Mouse (Mus musculus): Measurements from ENCODE around the gene Efcab12.

The Efcab12 gene

DNA sequence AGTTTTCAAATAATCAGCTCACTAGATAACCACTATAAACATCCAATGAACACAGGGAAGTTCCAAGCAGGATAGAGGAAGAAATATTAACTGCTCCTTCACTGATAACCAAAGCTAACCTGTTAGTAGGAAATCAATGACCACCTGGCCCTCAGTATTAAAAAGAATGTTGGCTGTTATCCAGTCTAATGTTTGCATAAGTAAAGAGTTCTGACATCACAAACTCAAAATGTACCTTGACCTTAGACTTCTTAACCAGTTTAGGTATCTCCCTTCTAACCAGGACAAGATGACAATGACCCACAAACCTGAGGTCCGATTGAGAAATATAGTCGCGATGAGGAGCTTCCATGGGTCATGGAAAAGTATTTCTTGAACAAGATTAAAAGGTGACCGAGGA is 6.8 kb upstream of the Efcab12 start:
- no peak for ATAC-seq (ENCODE audit: low TSS enrichment)

DNA sequence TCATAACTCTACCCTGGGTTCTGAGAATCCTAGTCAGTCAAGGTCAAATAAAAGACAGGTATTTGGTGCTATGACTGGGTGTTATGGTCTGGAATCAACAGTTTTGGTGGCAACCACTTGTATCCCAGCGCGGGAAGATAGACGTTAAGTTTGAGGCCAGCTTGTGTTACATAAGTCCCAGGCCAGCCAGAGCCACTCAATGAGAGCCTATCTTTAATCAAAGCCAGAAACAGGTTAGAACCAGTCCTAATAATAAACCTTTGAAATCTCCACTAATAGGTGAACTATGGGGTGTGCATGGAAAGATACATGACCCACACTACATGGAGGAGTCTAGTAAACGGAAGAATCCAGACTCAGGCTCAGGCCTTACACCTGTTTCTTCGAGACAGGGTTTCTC is 533 bp upstream of the Efcab12 start:
- ATAC-seq (ENCODE audit: low TSS enrichment), result peak; percentile 2; the same call in 1 of the 2 replicates

DNA sequence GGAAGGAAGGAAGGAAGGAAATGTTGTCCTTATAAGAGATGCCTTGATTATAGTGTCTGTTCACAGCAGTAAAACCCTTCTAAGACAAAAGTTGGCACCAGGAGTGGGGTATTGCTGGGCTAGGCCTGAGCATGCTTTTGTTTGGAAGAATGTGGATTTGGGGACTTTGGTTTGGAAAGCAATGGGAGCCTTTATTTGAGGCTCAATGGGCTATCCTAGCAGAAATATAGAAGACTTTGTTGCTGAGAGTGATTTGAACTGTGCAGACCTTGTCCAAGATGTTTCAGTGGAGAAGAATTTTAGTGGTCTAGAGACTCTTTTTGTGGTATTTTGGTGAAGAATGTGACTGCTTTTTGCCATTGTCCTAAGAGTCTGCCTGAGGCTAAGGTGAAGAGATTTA is 4.4 kb downstream of the Efcab12 start:
- ATAC-seq (ENCODE audit: low TSS enrichment), result no peak

DNA sequence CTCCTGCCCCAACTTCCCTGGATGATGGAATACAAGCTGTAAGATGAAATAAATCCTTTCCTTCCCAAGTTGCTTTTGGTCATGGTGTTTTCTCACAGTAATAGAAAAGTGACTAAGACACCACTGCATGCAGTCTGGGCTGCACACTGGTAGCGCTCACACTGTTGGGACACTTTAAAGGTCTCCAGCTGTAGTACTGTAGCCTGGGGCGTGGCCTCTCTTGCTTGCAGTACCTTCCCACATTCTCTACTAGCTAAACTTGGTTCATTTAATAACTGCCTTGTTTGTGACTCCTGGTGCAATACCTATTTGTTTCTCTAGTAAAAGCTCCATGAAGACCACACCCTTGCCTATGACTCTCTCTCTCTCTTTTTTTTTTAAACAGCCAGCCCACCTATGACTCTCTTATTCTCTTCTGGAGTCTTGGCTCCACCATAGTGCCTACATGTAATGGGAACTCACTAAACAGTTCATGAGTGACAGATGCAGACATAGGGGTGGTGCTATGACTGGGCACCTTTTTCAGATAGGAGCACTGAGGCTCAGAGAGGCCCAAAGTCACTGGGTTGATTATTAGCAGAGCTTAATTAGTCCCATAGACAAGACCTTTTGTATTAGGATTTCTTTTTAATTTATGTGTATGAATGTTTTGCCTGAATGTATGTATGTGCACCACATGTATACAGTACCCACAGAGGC is 5.9 kb downstream of the Efcab12 start:
- ATAC-seq (ENCODE audit: low TSS enrichment), result no peak

DNA sequence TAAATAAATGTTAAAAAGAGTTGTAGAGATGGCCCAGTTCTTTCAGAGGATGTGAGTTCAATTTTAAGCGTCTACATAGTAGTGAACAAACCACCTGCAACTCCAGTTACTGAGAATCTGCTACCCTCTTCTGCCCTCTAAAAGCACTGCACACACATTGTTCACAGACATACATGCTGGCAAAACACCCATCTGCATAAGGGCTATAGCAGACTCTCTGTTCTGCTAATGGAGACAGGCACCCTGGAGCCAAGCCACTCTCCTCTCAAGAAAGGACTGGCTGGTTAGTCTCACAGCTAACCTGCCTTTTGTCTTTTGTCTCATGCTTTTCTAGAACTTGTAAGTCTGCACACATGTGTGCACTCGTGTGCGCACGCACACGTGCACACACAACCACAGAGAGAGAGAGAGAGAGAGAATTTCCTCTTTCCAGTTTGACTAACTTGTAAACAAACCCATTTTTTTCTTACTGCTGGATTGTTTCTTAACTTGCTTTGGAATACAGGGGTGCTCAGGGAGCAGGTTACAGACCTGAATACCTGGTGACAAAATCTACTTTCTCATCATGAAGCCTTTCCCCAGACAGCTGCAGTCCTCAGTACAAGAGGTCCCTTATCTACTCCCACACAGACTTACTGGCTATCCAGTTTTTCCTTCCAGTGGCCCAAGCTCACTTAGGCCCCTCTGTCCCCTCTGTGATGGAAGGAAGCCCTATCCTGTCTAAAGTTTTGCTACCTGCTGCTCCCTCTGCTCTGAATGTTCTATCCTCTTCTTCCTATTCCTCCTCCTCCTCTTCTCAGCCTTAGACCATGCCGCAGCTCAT is 7.2 kb downstream of the Efcab12 start:
- no peak for ATAC-seq (ENCODE audit: low TSS enrichment)

DNA sequence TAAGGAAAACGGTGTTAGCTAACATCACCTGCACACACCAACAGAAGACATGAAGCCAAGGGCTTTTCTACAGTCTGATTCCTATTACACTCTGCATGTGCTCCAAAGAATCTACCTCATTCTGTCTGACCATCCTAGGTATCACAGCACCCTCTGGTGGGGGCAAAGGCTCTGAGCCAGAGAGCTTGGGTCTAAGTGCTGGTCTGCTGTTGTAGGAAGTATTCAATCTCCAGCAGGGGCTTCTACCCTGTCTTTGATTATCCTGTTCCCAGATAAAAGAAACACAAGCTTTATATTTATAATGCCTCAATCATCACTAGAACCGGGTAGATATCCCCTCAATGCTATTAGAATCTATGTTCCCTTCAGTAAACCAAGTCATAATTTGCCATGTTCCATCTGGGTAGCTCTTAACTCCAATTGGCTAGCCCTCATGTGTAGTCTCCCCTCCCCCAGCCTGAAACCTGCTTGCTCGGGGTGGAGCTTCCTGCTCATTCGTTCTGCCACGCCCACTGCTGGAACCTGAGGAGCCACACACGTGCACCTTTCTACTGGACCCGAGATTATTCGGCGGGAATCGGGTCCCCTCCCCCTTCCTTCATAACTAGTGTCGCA is 14.3 kb downstream of the Efcab12 start:
- peak; percentile 65; the same call in 1 of the 2 replicates for ATAC-seq (ENCODE audit: low TSS enrichment)

DNA sequence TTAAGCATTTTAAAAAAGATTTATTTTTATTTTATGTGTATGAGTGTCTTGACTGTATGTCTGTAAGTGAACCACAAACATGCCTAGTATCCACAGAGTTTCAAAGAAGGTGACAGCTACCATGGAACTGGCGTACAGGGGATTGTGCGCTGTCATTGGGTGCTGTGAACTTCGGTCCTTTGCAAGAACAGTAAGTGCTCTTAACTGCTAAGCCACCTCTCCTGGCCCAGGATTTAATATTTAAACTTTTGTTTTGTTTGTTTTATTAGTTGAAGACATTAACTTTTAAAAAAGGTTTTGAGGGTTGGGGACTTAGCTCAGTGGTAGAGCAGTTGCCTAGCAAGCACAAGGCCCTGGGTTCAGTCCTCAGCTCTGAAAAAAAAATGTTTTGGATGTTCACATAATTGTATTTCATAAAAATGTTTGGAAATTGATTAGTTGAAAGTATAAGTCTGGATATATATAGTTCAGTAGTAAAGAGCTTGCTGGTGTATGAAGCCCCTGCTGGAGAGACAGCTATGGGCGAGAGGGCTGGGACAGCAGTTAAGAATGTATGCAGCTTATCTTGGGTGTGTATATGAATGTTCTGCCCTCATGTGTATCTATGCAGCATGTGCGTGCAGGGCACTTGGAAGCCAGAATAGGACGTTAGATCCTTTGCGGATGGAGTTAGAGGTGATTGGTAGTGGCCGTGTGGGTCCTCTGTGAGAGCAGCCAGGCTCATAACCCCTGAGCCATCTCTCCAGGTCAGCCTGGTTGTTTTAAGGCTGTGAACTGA is 16.8 kb downstream of the Efcab12 start:
- ATAC-seq (ENCODE audit: low TSS enrichment), result no peak

DNA sequence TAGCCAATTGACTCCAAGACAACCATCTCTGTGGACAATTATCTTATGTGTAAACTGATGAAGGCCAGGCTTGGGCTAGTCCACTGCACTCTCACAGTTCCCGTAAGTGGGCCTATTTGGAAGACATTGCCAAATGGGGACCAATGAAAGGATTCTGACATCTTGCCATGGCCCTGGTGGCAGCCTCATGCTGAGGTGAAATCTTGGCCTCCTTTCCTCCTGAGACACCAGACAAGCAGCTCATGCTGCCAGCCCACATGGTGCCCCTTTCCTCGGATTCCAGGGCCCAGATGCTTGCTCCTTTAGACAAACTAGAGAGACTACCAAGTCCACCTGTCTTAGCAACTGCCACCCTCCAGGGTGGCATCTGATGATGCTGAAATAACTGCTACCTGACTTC is 20.1 kb downstream of the Efcab12 start:
- ATAC-seq (ENCODE audit: low TSS enrichment), result no peak

DNA sequence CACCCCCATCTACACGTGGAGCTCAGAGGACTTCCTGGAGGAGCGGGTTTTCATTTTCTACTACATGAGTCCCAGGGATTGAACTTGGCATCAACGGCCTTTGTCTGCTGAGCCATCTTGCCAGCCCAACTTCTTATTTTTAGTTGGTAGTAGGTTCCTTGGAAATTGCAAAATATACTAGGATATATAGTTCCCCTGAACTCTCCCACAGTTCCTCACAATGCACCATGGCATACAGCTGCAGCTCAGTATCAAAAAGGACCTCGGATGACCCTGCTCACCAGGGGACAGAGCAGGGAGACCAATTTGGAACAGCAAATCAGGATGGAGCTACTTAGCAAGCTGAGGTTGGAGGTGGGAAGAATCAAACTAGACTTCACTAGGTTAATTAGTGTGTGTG is 23.2 kb downstream of the Efcab12 start:
- ATAC-seq (ENCODE audit: low TSS enrichment), result no peak

DNA sequence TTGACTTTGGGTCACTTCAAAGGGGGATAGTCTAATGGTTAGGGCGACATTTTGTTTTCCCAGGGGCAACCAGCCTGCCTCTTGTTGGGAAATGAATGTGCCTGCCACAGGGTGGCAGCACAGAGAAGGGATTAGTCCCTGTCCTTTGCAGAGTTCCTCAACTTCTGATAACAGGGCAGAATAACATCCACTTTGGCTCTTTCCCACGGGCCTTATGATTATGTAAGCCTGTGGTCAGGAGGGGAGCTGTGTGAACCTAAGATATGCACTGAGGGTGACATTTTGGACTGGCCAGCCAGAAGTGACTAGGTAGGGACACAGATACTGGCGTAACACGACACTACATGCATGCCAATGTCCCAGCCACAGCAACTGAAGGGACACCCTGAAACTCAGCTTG is 24.1 kb downstream of the Efcab12 start:
- ATAC-seq (ENCODE audit: low TSS enrichment), result peak; percentile 82

DNA sequence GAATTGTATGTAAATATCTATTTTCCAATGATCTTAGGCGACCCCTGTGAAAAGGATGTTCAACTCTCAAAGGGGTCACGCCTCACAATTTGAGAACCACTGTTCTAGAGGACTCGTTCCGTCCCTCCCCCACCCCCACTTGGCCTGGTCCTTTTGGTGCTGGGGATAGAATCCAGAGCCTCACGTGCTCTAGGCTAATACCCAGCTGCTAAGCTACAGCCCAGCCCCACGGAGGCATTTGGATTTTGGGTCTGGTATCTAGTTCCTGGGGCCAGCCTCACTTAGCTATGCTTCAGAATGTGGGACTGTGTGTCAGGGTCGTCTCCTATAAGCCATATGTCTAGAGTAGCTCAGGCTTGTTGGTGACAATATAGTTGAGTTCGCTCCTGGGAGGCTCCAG is 26.6 kb downstream of the Efcab12 start:
- no peak for ATAC-seq (ENCODE audit: low TSS enrichment)

DNA sequence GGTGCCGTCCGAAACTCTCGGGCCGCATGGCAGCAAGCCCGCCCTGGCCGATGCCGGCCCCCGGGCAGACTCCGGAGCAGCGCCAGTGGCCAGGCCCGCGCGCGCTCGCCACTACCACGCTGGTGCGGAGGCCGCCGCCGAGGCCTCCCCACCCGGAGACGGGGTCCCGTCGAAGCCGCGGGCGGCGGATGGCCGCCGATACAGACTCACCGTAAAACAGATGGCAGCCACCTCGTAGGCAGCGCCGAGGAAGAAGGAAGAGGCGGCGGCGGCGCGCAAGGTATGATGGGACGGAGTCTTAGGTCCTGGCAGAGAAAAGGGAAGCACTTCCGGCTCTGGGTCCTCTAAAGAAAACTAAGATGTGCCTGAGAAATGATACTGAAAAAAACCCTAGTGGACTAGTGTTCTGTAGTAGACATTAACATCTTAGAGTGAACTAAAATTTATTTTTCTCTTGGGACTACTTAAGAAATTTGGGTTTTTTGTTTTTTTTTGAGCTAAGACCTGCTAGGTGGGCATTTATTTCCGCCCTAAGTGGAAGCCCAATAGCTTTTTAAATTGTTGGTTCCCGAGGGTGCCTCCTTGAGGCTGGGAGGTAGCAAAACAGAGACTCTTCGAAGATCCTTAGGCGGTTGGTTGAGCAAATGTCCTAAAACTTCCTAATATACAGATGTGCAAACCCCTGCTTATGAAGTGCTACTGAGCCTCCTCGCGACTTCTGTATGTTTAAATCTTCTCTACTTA is 29.6 kb downstream of the Efcab12 start, which contains the start of gene Rpl32:
Gene Rpl32, minus strand, starts transcription at position 260 of the 744 bp plus-strand sequence.
- peak; percentile 91 for ATAC-seq (ENCODE audit: low TSS enrichment)

DNA sequence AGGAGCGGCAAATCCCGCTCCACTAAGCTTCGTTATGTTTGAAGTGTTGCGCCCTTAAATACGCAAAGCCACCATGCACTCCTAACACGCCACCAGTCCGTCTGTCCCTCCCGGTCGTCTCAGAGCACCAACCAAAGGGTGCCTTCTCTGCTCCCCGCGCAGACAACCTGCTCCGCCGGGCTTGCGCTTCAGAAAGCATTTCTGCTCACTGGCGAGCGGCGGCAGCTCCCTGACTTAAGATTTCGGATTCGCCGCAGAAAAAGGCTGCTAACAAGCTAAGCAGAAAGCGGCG is 30.1 kb downstream of the Efcab12 start:
- peak; percentile 22; the same call in 1 of the 2 replicates for ATAC-seq (ENCODE audit: low TSS enrichment)

DNA sequence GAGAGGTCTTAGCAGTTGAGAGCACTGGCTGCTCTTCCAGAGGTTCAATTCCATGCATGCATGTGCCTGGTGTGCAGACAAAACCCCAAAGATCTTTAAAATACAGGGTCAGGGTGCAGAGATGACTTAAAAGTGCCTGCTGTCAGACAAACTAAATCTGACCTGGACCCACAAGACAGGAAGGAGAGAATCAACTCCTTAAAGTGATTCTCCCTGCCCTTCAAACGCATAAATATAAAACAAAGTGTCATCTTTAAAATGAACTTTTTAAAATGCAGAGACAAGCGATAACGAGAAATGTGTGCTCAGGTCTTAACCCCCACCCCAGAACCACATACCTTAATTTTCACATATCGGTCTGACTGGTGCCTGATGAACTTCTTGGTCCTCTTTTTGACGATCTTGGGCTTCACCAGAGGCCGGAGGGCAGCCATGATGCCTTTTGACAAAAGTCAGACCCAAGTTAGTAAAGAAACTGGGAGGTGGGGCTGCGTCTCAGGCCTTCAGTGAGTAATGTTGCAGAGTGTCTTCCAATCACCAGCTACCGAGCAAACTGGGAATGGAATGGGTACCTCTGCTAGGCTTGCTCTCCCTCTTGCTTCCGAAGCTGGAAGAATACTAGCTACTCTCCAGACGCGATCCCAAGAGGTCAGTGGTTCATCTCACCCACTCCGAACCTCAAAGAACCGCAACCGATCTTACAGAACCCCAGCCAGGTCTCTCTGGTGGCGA is 30.6 kb downstream of the Efcab12 start:
- no peak for ATAC-seq (ENCODE audit: low TSS enrichment)

DNA sequence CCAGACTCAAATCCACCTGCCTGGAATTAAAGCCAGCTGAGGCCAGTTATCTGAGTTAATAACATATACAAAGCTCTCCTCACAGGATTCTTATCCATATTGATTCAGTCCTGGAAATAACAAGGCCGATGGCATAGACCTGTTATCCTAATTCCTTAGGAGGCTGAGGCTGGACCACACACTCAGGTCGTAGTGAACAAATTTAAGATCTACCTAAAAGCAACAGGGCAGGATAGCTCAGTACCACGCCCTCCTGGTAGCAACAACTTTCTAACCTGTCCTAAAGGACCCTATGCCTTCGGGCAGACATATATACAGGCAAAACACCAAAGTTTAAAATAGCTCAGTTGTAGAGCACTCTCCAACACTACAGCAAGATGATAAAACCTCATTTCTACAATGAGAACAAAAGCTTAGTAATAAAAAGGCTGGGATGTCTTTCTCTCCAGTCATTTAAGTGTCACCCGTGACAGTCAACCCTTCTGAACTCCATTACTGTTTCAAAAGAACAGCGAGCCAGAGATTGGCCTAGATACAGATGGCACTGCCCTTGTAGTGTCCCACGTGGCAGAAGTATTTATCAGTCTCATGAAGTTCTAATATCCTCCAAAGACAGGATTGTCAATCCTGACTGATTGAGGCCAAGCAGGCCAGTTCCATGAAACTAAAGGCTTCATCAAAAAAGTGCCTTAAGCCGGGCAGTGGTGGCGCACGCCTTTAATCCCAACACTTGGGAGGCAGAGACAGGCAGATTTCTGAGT is 33.6 kb downstream of the Efcab12 start:
- ATAC-seq (ENCODE audit: low TSS enrichment), result no peak

DNA sequence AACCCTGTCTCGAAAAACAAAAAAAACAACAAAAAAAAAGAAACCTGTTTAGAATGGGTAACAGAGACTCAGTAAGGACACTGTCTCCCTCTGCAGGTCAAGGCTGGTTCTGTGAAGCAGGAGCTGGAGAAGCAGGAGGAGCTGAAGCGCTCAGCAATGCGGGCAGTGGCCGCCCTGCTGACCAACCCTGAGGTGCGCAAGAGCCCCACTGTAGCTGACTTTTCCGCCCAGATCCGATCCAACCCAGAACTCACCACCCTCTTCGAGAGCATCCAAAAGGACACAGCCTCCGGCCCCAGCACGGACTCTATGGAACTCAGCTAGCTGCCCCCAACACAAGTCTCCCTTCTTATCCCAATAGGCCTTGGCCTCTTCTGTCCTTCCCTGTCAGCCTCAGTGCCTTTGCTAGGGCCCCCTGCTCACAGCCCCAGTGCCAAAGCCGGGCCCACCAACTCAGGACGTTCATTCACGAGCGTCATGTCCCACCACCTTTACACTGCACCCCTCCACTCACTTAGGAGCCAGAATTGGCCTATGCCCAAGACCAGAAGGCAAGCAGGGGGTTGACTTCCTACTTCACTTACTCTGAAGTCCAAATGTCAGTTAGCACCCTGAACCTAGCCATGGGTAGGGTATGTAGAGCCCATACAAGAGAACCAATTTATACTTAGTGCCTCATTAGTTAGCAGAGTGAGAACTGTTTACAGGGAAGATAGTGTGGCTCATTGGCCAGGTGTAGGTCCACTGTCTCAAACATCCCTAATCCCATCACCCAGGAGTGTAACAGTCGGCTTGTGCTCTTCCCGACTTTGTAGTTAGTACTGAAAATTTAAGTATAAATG is 34.5 kb downstream of the Efcab12 start:
- ATAC-seq (ENCODE audit: low TSS enrichment), result peak; percentile 88

DNA sequence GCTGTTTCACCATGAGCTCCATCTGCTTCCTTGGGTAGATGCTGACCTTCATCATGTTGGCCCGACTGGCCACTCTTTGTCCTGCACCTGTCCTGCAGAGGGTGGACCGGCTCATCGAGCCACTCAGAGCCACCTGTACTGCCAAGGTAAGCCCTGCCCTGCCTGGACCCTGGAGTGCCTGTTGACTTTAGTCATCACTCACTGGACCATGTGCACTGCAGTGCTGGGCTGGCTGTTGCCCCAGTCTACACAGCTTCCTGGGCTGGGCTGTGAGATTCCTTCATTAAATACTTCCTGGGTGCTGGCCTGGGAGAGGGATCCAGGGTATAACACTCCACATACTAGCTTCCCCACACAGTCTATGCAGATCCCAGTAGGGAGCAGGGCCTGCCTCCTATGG is 36.4 kb downstream of the Efcab12 start:
- no peak for ATAC-seq (ENCODE audit: low TSS enrichment)

DNA sequence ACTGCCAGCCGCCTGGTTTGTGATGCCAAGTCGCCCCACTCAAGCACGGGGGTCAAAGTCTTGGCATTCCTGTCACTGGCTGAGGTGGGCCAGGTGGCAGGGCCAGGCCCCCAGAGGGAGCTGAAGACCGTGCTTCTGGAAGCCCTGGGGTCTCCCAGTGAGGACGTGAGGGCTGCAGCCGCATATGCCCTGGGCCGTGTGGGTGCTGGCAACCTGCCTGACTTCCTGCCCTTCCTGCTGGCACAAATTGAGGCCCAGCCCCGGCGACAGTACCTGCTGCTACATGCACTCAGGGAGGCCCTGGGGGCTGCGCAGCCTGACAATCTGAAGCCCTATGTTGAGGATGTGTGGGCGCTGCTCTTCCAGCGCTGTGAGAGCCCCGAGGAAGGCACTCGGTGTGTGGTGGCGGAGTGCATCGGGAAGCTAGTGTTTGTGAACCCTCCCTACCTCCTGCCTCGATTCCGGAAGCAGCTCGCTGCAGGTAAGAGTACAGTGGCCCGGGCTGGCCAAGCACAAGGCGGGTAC is 45.5 kb downstream of the Efcab12 start:
- peak; percentile 65 for ATAC-seq (ENCODE audit: low TSS enrichment)

Measured in frontal cortex, adult (tissue).